Mouse (Mus musculus) CH12.LX (cell line): ENCODE measurements around the gene Ppp1r18. TPM values are rescaled to one million over a fixed set of nuclear protein-coding genes. Genes with fewer than 3 reads are reported as not detected.
A peak's percentile ranks its signal among the peaks of the same experiment; 100 is the strongest.

Source experiments
- DNase-seq: peaks from one replicate; pipeline ENCODE4 v3.0.0-alpha.2; 2013; ENCODE audit errors: extremely low read depth
- H3K27ac ChIP-seq: 2 replicates; pipeline ENCODE4 v1.5.1; 2012; ENCODE audit warnings: low read depth, mild to moderate bottlenecking, control low read depth, moderate library complexity; ENCODE audit not compliant: insufficient read depth
- H3K27me3 ChIP-seq: replicated peaks from 2 replicates; pipeline ENCODE3; 2012; ENCODE audit warnings: inconsistent platforms
- H3K36me3 ChIP-seq, 2 experiments: replicated peaks in 1 of 2; 2 replicates each; pipeline versions ENCODE3 to v1.6.1; 2012; ENCODE audit warnings: inconsistent platforms in 1 of 2, low read length in 1 of 2, mild to moderate bottlenecking in 1 of 2, mixed read lengths in 1 of 2, moderate library complexity in 1 of 2; ENCODE audit not compliant: control insufficient read depth in 1 of 2, insufficient read depth in 1 of 2
- H3K4me1 ChIP-seq, 2 experiments: 2 replicates each; pipeline ENCODE4 v1.6.1; 2012; ENCODE audit warnings: inconsistent platforms in 1 of 2, moderate library complexity in 1 of 2; ENCODE audit not compliant: insufficient read depth in 2 of 2, control insufficient read depth in 1 of 2
- H3K4me2 ChIP-seq: 2 replicates; pipeline ENCODE4 v1.6.1; 2012; ENCODE audit warnings: low read depth, mild to moderate bottlenecking, control low read depth; ENCODE audit not compliant: poor library complexity, insufficient read depth, severe bottlenecking
- H3K4me3 ChIP-seq, 3 experiments: fragments of 150-350 bp in 1 of 3; sonication (generic) in 1 of 3; replicated peaks in 1 of 3; 2 replicates each; pipeline versions ENCODE3 to v1.5.1; 2011 to 2012; ENCODE audit warnings: low read depth in 2 of 3, low read length in 2 of 3, mild to moderate bottlenecking in 2 of 3, moderate library complexity in 2 of 3, control low read depth in 1 of 3, improper control_type of control experiment in 1 of 3, inconsistent platforms in 1 of 3, mixed read lengths in 1 of 3; ENCODE audit not compliant: poor library complexity in 1 of 3
- H3K79me2 ChIP-seq: replicated peaks from 2 replicates; pipeline ENCODE4 v1.6.1; 2012; ENCODE audit warnings: mild to moderate bottlenecking, moderate library complexity; ENCODE audit not compliant: control insufficient read depth, poor library complexity, insufficient read depth, severe bottlenecking; ENCODE audit errors: extremely low read depth
- H3K9ac ChIP-seq: 2 replicates; pipeline ENCODE4 v1.6.1; 2012; ENCODE audit warnings: low read depth, mild to moderate bottlenecking, control low read depth, moderate library complexity; ENCODE audit not compliant: insufficient read depth
- H3K9me3 ChIP-seq: replicated peaks from 2 replicates; pipeline ENCODE3; 2012; ENCODE audit warnings: low read length, inconsistent platforms, mixed read lengths
- BHLHE40 ChIP-seq: IDR thresholded peaks from 2 replicates; pipeline ENCODE4 v1.6.1; 2011; ENCODE audit warnings: mild to moderate bottlenecking, low read depth, low read length, improper control_type of control experiment
- CTCF ChIP-seq, 2 experiments: IDR thresholded peaks in 1 of 2; conservative IDR thresholded peaks in 1 of 2; 2 replicates each; pipeline ENCODE4 v1.5.1; 2011 to 2012; ENCODE audit warnings: low read depth in 2 of 2, low read length in 2 of 2, improper control_type of control experiment in 1 of 2, inconsistent platforms in 1 of 2, mild to moderate bottlenecking in 1 of 2, moderate library complexity in 1 of 2
- E2F4 ChIP-seq: IDR thresholded peaks from 2 replicates; pipeline ENCODE4 v1.6.1; 2011; ENCODE audit warnings: low read depth, low read length, improper control_type of control experiment; ENCODE audit not compliant: insufficient replicate concordance
- EP300 ChIP-seq: IDR thresholded peaks from 2 replicates; pipeline ENCODE4 v1.6.1; 2011; ENCODE audit warnings: low read length, improper control_type of control experiment
- GABPA ChIP-seq: IDR thresholded peaks from 2 replicates; pipeline ENCODE4 v1.6.1; 2012; ENCODE audit warnings: low read depth, low read length, improper control_type of control experiment, inconsistent platforms; ENCODE audit not compliant: insufficient replicate concordance
- JUN ChIP-seq: IDR thresholded peaks from 2 replicates; pipeline ENCODE4 v1.6.1; 2011; ENCODE audit warnings: low read depth, mild to moderate bottlenecking, low read length, improper control_type of control experiment, moderate library complexity; ENCODE audit not compliant: insufficient read depth
- KAT2A ChIP-seq: IDR thresholded peaks from 2 replicates; pipeline ENCODE4 v1.6.1; 2012; ENCODE audit warnings: low read length, improper control_type of control experiment, inconsistent platforms; ENCODE audit not compliant: insufficient replicate concordance
- MAFK ChIP-seq: IDR thresholded peaks from 2 replicates; pipeline ENCODE4 v1.6.1; 2011; ENCODE audit warnings: low read length, improper control_type of control experiment; ENCODE audit not compliant: insufficient replicate concordance
- MAX ChIP-seq: IDR thresholded peaks from 2 replicates; pipeline ENCODE4 v1.6.1; 2011; ENCODE audit warnings: low read length, improper control_type of control experiment
- MAZ ChIP-seq: IDR thresholded peaks from 2 replicates; pipeline ENCODE4 v1.6.1; 2012; ENCODE audit warnings: low read depth, mild to moderate bottlenecking, inconsistent platforms, low read length, improper control_type of control experiment, moderate library complexity
- MYC ChIP-seq: IDR thresholded peaks from 2 replicates; pipeline ENCODE4 v1.6.1; 2011; ENCODE audit warnings: low read depth, mild to moderate bottlenecking, improper control_type of control experiment, low read length
- NELFE ChIP-seq: IDR thresholded peaks from 2 replicates; pipeline ENCODE4 v1.6.1; 2011; ENCODE audit warnings: low read depth, low read length, improper control_type of control experiment
- PAX5 ChIP-seq: IDR thresholded peaks from 2 replicates; pipeline ENCODE4 v1.6.1; 2012; ENCODE audit warnings: low read length, inconsistent platforms, mixed read lengths
- POLR2A ChIP-seq: IDR thresholded peaks from 2 replicates; pipeline ENCODE4 v1.6.1; 2011; ENCODE audit warnings: low read depth, mild to moderate bottlenecking, improper control_type of control experiment, low read length
- POLR2AphosphoS2 ChIP-seq: IDR thresholded peaks from 2 replicates; pipeline ENCODE4 v1.6.1; 2011; ENCODE audit warnings: low read depth, low read length, improper control_type of control experiment
- SMC3 ChIP-seq: IDR thresholded peaks from 2 replicates; pipeline ENCODE4 v1.6.1; 2011; ENCODE audit warnings: low read depth, low read length, improper control_type of control experiment
- ZC3H11A ChIP-seq: IDR thresholded peaks from 2 replicates; pipeline ENCODE4 v1.6.1; 2012; ENCODE audit warnings: low read depth, mild to moderate bottlenecking, inconsistent platforms, low read length, improper control_type of control experiment
- ZNF384 ChIP-seq: IDR thresholded peaks from 2 replicates; pipeline ENCODE4 v1.6.1; 2012; ENCODE audit warnings: low read depth, low read length, improper control_type of control experiment, inconsistent platforms
- dilution Hi-C: fragments of 300-500 bp; cut with MboI; formaldehyde crosslinking; loops from 2 replicates; pipeline ENCODE4 v1.14.3; 2020; ENCODE audit warnings: low sequenced_read_pairs; ENCODE audit not compliant: extremely low pct_unique_long_range_greater_than_20kb, extremely low pct_ligation_motif_present
- in situ Hi-C: fragments of 300-500 bp; cut with MboI; formaldehyde crosslinking; loops from 3 replicates; pipeline ENCODE4 v1.14.3; 2019; ENCODE audit warnings: low sequenced_read_pairs, low pct_ligation_motif_present, low pct_unique_long_range_greater_than_20kb, mixed read lengths
- polyA plus RNA-seq: library from polyadenylated mRNA; unstranded; fragments of >175 nt; gene quantifications from 2 replicates; pipeline ENCODE4 v1.2.1, GENCODE M21; 2012; ENCODE audit warnings: low read depth; ENCODE audit not compliant: insufficient read length
- total RNA-seq, 2 experiments: library from RNA; depleted of rRNA; stranded (reverse); fragments of 300-350 nt in 1 of 2; fragments of >200 nt in 1 of 2; gene quantifications; 2 replicates each; pipeline ENCODE4 v1.2.3; 2012 to 2014

The Ppp1r18 gene
- total and polyA plus RNA-seq, 3 experiments = 8.5 to 50.1 (median 21.4) TPM

GRCm38 (mm10) chr17:35897644-35898573 is 32.5 kb downstream of the Ppp1r18 start:
- Histone ChIP-seq H3K9ac (peak overlapping the region; percentile 41), H3K27me3 (no peaks in the 10 kb centered on the region), H3K9me3 (no peaks in the 10 kb centered on the region), H3K4me3 (peak overlapping the region; percentile 18 to 87 (median 36)), H3K79me2 (peaks cover 9% of the 10 kb centered on the region), H3K27ac (peak overlapping the region; percentile 87), H3K4me2 (peak overlapping the region; percentile 68), H3K36me3 (peaks cover 17 to 58% of the 10 kb centered on the region in 2 experiments), H3K4me1 (peaks cover 7 to 23% of the 10 kb centered on the region in 2 experiments)
- dilution Hi-C loops = no loop called here
- DNase-seq = peak; percentile 73
- no peak for TF ChIP-seq MAZ
- TF ChIP-seq BHLHE40 = no peak
- peak; percentile 66; the same call in 1 of the 2 replicates for TF ChIP-seq MYC
- TF ChIP-seq GABPA = no peak
- peak; percentile 42; the same call in 1 of the 2 replicates for TF ChIP-seq POLR2A
- TF ChIP-seq PAX5 = no peak
- no peak for TF ChIP-seq ZC3H11A
- no peak for TF ChIP-seq JUN
- no peak for TF ChIP-seq E2F4
- 0 out of 2 replicates have a peak, but pooled peaks have one; percentile 26 for TF ChIP-seq POLR2AphosphoS2
- no peak for TF ChIP-seq SMC3
- no peak for TF ChIP-seq ZNF384
- 0 out of 2 replicates have a peak, but pooled peaks have one; percentile 47 for TF ChIP-seq KAT2A
- 0 out of 2 replicates have a peak, but pooled peaks have one; percentile 7 for TF ChIP-seq EP300
- in situ Hi-C loops = no loop called here

GRCm38 (mm10) chr17:35900636-35901035 is 35.2 kb downstream of the Ppp1r18 start:
- TF ChIP-seq POLR2A (no peak), MAX (no peak), NELFE (no peak), SMC3 (no peak), ZC3H11A (no peak), CTCF (conservative IDR thresholded peaks at IDR 0.05 in 1 of 2, IDR thresholded peaks at IDR 0.05 in 1 of 2; ENCODE audit: low read depth in 2 of 2, low read length in 2 of 2) (no peak), MAFK (no peak), EP300 (no peak), ZNF384 (no peak)
- TF ChIP-seq, all 38 proteins: peak for 0
- dilution Hi-C loops = no loop called here
- Histone ChIP-seq H3K4me1 (peaks cover 5 to 23% of the 10 kb centered on the region in 2 experiments), H3K4me3 (no peak overlapping the region), H3K27ac (no peak overlapping the region), H3K36me3 (peaks cover 18 to 58% of the 10 kb centered on the region in 2 experiments), H3K27me3 (no peaks in the 10 kb centered on the region), H3K79me2 (peaks cover 6% of the 10 kb centered on the region), H3K9ac (no peak overlapping the region), H3K9me3 (no peaks in the 10 kb centered on the region), H3K4me2 (no peak overlapping the region)
- in situ Hi-C loops = no loop called here
- DNase-seq = no peak
